ENCODE assay signal across 9 mouse cellular contexts in genomic region chr14:43983897-43984296, GRCm38 (mm10). TPM values are rescaled to one million over a fixed set of nuclear protein-coding genes. Genes with fewer than 3 reads are reported as not detected.
DNase-seq lines count a peak whose midpoint lies in the region; ATAC-seq and TF ChIP-seq lines count a peak whose summit lies in the region.
"Had no signal": no experiment of that assay in that cellular context is flagged by ENCODE, and none has a peak within 500 bp of the region (broad histone marks: within the 10 kb centered on the region; RNA-seq: fewer than 3 reads in every experiment).

No protein-coding gene starts in this region.

- intact Hi-C loops in heart, postnatal 10 days (cut with DNase I): loop anchor here (5.0 kb wide), 1 partner anchor 52 kb away; no protein-coding TSS in a partner anchor

- no peak overlapping the region for H3K4me3 ChIP-seq in forebrain, embryonic 13.5 days
- no peak overlapping the region for H3K4me3 ChIP-seq in liver, embryonic 15.5 days (replicated peaks)
- H3K4me3 ChIP-seq in neural tube, embryonic 13.5 days: no peak overlapping the region

- no peak for TF ChIP-seq POLR2A in brain, embryonic 14.5 days (IDR thresholded peaks at IDR 0.05; ENCODE audit: borderline replicate concordance, extremely low read depth, insufficient read depth, insufficient read length, poor library complexity, severe bottlenecking)

- no peaks in the 10 kb centered on the region for H3K4me1 ChIP-seq in forebrain, embryonic 13.5 days
- peaks cover 18% of the 10 kb centered on the region for H3K4me1 ChIP-seq in liver, embryonic 15.5 days (replicated peaks)
- H3K4me1 ChIP-seq in neural tube, embryonic 13.5 days (replicated peaks): no peaks in the 10 kb centered on the region

- peak; percentile 82 for ATAC-seq in forebrain, embryonic 13.5 days
- peak; percentile 67 for ATAC-seq in liver, embryonic 15.5 days (ENCODE audit: insufficient read depth)
- peak; percentile 51; the same call in 1 of the 2 replicates for ATAC-seq in neural tube, embryonic 13.5 days (ENCODE audit: low read depth)

- H3K27me3 ChIP-seq in forebrain, embryonic 13.5 days: no peaks in the 10 kb centered on the region
- no peaks in the 10 kb centered on the region for H3K27me3 ChIP-seq in liver, embryonic 15.5 days
- no peaks in the 10 kb centered on the region for H3K27me3 ChIP-seq in neural tube, embryonic 13.5 days

- H3K4me2 ChIP-seq in forebrain, embryonic 13.5 days: no peak overlapping the region
- H3K4me2 ChIP-seq in liver, embryonic 15.5 days: no peak overlapping the region
- H3K4me2 ChIP-seq in neural tube, embryonic 13.5 days: no peak overlapping the region

- no peaks in the 10 kb centered on the region for H3K9me3 ChIP-seq in forebrain, embryonic 13.5 days (replicated peaks)
- no peaks in the 10 kb centered on the region for H3K9me3 ChIP-seq in liver, embryonic 15.5 days (replicated peaks)
- no peaks in the 10 kb centered on the region for H3K9me3 ChIP-seq in neural tube, embryonic 13.5 days

- DNase-seq in CD4-positive helper T cell, adult 2 months (ENCODE audit: low read depth, low spot score): peak; percentile 50
- DNase-seq in brain, embryonic 14.5 days (ENCODE audit: low read depth): peak; percentile 66
- peak; percentile 61 to 69 for DNase-seq in heart, postnatal 10 days
- peak; percentile 28 to 77 for DNase-seq in kidney, postnatal 36 days
- peak; percentile 79 for DNase-seq in testis, postnatal 10 days (ENCODE audit: low spot score)

- no peak overlapping the region for H3K9ac ChIP-seq in forebrain, embryonic 13.5 days
- no peak overlapping the region for H3K9ac ChIP-seq in liver, embryonic 15.5 days
- no peak overlapping the region for H3K9ac ChIP-seq in neural tube, embryonic 13.5 days

- 0% methylated on average over 4 of the region's 4 CpGs for WGBS in forebrain, embryonic 13.5 days
- 2% methylated on average over 4 of the region's 4 CpGs for WGBS in liver, embryonic 15.5 days (ENCODE audit: insufficient replicate concordance)
- WGBS in neural tube, embryonic 13.5 days: 0% methylated on average over 3 of the region's 4 CpGs

- peak; percentile 68 for TF ChIP-seq CTCF in brain, embryonic 14.5 days (IDR thresholded peaks at IDR 0.05; ENCODE audit: borderline replicate concordance, extremely low read depth, insufficient read depth, insufficient read length)

- H3K27ac ChIP-seq in forebrain, embryonic 13.5 days: no peak overlapping the region
- H3K27ac ChIP-seq in liver, embryonic 15.5 days (replicated peaks): no peak overlapping the region
- no peak overlapping the region for H3K27ac ChIP-seq in neural tube, embryonic 13.5 days (replicated peaks)

- no peaks in the 10 kb centered on the region for H3K36me3 ChIP-seq in forebrain, embryonic 13.5 days (ENCODE audit: poor library complexity, severe bottlenecking)
- no peaks in the 10 kb centered on the region for H3K36me3 ChIP-seq in liver, embryonic 15.5 days (replicated peaks)
- no peaks in the 10 kb centered on the region for H3K36me3 ChIP-seq in neural tube, embryonic 13.5 days

RNA-seq across cellular contexts. Expression of gene Ang6, which starts 18.2 kb away (rescaled TPM):
- polyA plus RNA-seq in brain, embryonic 14.5 days (2012; rRNA removed): not detected in 2 replicates
- not detected in 2 replicates for polyA plus RNA-seq in forebrain, embryonic 13.5 days (2015; fragmentation: Nextera tagmentation; extraction: Ambion mirVana)
- not detected for total RNA-seq in heart, postnatal 10 days (2021)
- polyA plus RNA-seq in liver, embryonic 15.5 days (2015; fragmentation: Nextera tagmentation; extraction: Ambion mirVana): not detected in 2 replicates
- not detected in 2 replicates for polyA plus RNA-seq in neural tube, embryonic 13.5 days (2015; fragmentation: Nextera tagmentation; extraction: Ambion mirVana)
- polyA plus RNA-seq: stomach, embryonic 16.5 days had no signal

RNA-seq across cellular contexts. Expression of gene Ang5, which starts 27.0 kb away (rescaled TPM):
- not detected in 2 replicates for polyA plus RNA-seq in brain, embryonic 14.5 days (2012; rRNA removed)
- not detected in 2 replicates for polyA plus RNA-seq in forebrain, embryonic 13.5 days (2015; fragmentation: Nextera tagmentation; extraction: Ambion mirVana)
- not detected for total RNA-seq in heart, postnatal 10 days (2021)
- polyA plus RNA-seq in liver, embryonic 15.5 days (2015; fragmentation: Nextera tagmentation; extraction: Ambion mirVana): not detected in 2 replicates
- polyA plus RNA-seq in neural tube, embryonic 13.5 days (2015; fragmentation: Nextera tagmentation; extraction: Ambion mirVana): not detected in 2 replicates
- polyA plus RNA-seq: stomach, embryonic 16.5 days had no signal

RNA-seq across cellular contexts. Expression of gene Gm8113, which starts 58.7 kb away (rescaled TPM):
- 6.4 and 9.7 TPM in 2 replicates for polyA plus RNA-seq in brain, embryonic 14.5 days (2012; rRNA removed)
- 5.3 and 6.7 TPM in 2 replicates for polyA plus RNA-seq in forebrain, embryonic 13.5 days (2015; fragmentation: Nextera tagmentation; extraction: Ambion mirVana)
- total RNA-seq in heart, postnatal 10 days (2021): 1 to 10 TPM; 4.8 to 5.5 TPM
- polyA plus RNA-seq in liver, embryonic 15.5 days (2015; fragmentation: Nextera tagmentation; extraction: Ambion mirVana): 5.6 and 6.7 TPM in 2 replicates
- polyA plus RNA-seq in neural tube, embryonic 13.5 days (2015; fragmentation: Nextera tagmentation; extraction: Ambion mirVana): 5.7 and 6.5 TPM in 2 replicates
